Mouse (Mus musculus) megakaryocyte, embryonic 14.5 days (primary cell): ENCODE results near the gene Hyal1.

Source experiments
- FLI1 ChIP-seq: IDR thresholded peaks from 2 replicates; pipeline ENCODE4 v1.6.1; 2012; ENCODE audit warnings: low read length, inconsistent platforms, mixed read lengths
- GATA1 ChIP-seq: IDR thresholded peaks from 3 replicates; pipeline ENCODE4 v1.6.1; 2012; ENCODE audit warnings: mixed read lengths, low read length, inconsistent platforms, borderline replicate concordance

- TF ChIP-seq GATA1 = no peak
- TF ChIP-seq FLI1 = no peak
Observed at GRCm38 (mm10) chr9:107620954-107621353, 44.2 kb downstream of the Hyal1 start.
